Mouse (Mus musculus): Measurements from ENCODE around the gene Dusp2. TPM values are rescaled to one million over a fixed set of nuclear protein-coding genes. Genes with fewer than 3 reads are reported as not detected.
"Not testable (repeated sequence)": the region's sequence is repeated elsewhere in the genome, so short reads cannot be mapped to it uniquely, and the experiment has no call there.

The Dusp2 gene
- polyA plus RNA-seq (2015; fragmentation: Nextera tagmentation; extraction: Ambion mirVana) = 2.7 and 2.8 TPM in 2 replicates

GRCm38 (mm10) chr2:127335767-127336496 is at the start of gene Dusp2:
TSS of gene Dusp2 (plus strand) at chr2:127336159.
- H3K4me3 ChIP-seq (replicated peaks) = peak within 1 kb of the TSS; percentile 64
- H3K9ac ChIP-seq = peak within 1 kb of the TSS; percentile 70
- H3K4me1 ChIP-seq (replicated peaks) = peaks cover 57% of the 10 kb centered on the region
- no peaks in the 10 kb centered on the region for H3K9me3 ChIP-seq (replicated peaks)
- DNase-seq = peak; percentile 59
- ATAC-seq (ENCODE audit: low read depth) = peak; percentile 76
- peak within 1 kb of the TSS; percentile 81 for H3K4me2 ChIP-seq
- H3K27ac ChIP-seq = peak within 1 kb of the TSS; percentile 36; the same call in 1 of the 2 replicates
- H3K27me3 ChIP-seq = peaks cover 43% of the 10 kb centered on the region
- no peaks in the 10 kb centered on the region for H3K36me3 ChIP-seq
- WGBS (ENCODE audit: insufficient replicate concordance) = under 1% methylated on average over 70 of the region's 76 CpGs

- Histone ChIP-seq H3K36me3 (peaks cover 83% of the 10 kb centered on the region), H3K27ac (no peak overlapping the region), H3K4me1 (replicated peaks) (no peaks in the 10 kb centered on the region), H3K27me3 (no peaks in the 10 kb centered on the region), H3K9ac (no peak overlapping the region), H3K9me3 (replicated peaks) (no peaks in the 10 kb centered on the region), H3K4me2 (no peak overlapping the region), H3K4me3 (replicated peaks) (no peak overlapping the region)
- ATAC-seq (ENCODE audit: low read depth) = no peak
- DNase-seq = no peak
- 84% methylated on average over 4 of the region's 4 CpGs for WGBS (ENCODE audit: insufficient replicate concordance)
Measured at GRCm38 (mm10) chr2:127292250-127292649, 43.7 kb upstream of the Dusp2 start.

GRCm38 (mm10) chr2:127297001-127297805 is 38.8 kb upstream of the Dusp2 start:
- ATAC-seq (ENCODE audit: low read depth) (no peak), DNase-seq (no peak)
- H3K9me3 ChIP-seq (replicated peaks) = no peaks in the 10 kb centered on the region
- WGBS (ENCODE audit: insufficient replicate concordance) = 84% methylated on average over 7 of the region's 7 CpGs
- H3K27me3 ChIP-seq = no peaks in the 10 kb centered on the region
- no peaks in the 10 kb centered on the region for H3K4me1 ChIP-seq (replicated peaks)
- no peak overlapping the region for H3K9ac ChIP-seq
- H3K4me2 ChIP-seq = no peak overlapping the region
- no peak overlapping the region for H3K27ac ChIP-seq
- peaks cover 91% of the 10 kb centered on the region for H3K36me3 ChIP-seq
- no peak overlapping the region for H3K4me3 ChIP-seq (replicated peaks)

DNA sequence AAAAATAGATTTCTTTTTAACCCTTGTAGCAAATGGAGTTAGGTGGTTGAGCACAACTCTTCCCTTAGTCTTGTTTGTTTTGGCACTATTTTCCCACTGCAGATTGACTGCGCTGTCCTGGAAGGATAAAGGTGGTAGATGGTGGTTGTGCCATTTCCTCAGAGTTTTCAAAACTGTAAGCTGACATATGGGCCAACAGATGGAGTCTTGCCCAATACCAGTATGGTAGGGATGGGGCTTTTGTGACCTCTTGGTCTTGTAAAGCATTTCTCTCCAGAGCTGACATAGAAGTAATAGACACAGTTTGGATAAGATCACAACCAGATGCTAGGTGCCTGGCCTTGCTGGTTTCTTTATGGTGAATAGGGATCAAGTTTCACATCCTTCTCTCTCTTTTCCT is 37.9 kb upstream of the Dusp2 start:
- no peak for ATAC-seq (ENCODE audit: low read depth)
- H3K36me3 ChIP-seq = peaks cover 85% of the 10 kb centered on the region

DNA sequence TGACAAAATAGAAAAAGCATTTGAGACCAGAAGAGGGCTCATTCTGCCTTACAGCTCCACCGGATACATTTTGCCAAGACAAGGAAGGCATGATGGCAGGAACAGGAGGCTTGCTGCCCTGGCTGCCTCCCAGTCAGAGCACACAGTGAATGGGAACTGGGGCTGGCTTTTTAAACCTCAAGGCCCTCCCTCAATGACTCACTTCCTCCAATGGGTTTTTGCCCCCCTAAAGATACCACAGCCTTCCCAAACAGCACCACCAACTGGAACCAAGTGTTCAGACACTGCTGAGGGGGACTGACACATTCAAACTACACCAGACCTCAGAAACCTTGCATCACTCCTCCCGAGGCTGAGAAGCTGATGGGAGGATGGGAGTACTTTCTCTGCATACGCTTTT is 35.3 kb upstream of the Dusp2 start:
- Histone ChIP-seq H3K36me3 (peaks cover 62% of the 10 kb centered on the region), H3K4me2 (no peak overlapping the region), H3K9me3 (replicated peaks) (no peaks in the 10 kb centered on the region), H3K4me3 (replicated peaks) (no peak overlapping the region), H3K27me3 (no peaks in the 10 kb centered on the region), H3K4me1 (replicated peaks) (no peaks in the 10 kb centered on the region), H3K9ac (no peak overlapping the region), H3K27ac (no peak overlapping the region)
- DNase-seq = no peak
- WGBS (ENCODE audit: insufficient replicate concordance) = 67% methylated on average over 3 of the region's 3 CpGs
- no peak for ATAC-seq (ENCODE audit: low read depth)

More for the DNA sequence above, 37.9 kb upstream of the Dusp2 start:
- H3K9me3 ChIP-seq (replicated peaks) = no peaks in the 10 kb centered on the region
- no peaks in the 10 kb centered on the region for H3K4me1 ChIP-seq (replicated peaks)
- DNase-seq = no peak
- WGBS (ENCODE audit: insufficient replicate concordance) = 95% methylated on average over 1 of the region's 1 CpGs
- H3K4me2 ChIP-seq = no peak overlapping the region
- H3K27ac ChIP-seq = no peak overlapping the region
- H3K4me3 ChIP-seq (replicated peaks) = no peak overlapping the region
- no peak overlapping the region for H3K9ac ChIP-seq
- no peaks in the 10 kb centered on the region for H3K27me3 ChIP-seq

DNA sequence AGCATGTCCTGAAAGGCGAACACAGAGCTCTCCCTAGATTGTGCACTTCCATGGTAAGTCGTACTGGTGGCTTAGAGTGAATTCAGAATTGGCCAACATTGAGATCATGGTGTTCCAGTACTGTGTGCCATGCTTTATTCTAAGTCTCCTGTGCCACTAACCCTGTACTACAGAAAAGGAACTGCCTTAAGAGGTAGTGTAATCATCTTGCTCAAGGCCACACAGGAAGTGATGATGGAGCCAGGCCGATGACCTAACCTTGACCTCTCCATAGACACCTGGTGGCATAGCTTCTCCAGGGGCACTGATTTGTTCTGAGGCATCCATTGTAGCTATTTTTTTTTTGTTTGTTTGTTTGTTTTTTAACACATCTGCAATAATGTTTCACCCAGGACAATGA is 34.1 kb upstream of the Dusp2 start:
- H3K4me3 ChIP-seq (replicated peaks) = no peak overlapping the region
- H3K9ac ChIP-seq = no peak overlapping the region
- peaks cover 50% of the 10 kb centered on the region for H3K36me3 ChIP-seq
- no peak for ATAC-seq (ENCODE audit: low read depth)
- H3K27ac ChIP-seq = no peak overlapping the region
- H3K27me3 ChIP-seq = no peaks in the 10 kb centered on the region
- 80% methylated on average over 3 of the region's 3 CpGs for WGBS (ENCODE audit: insufficient replicate concordance)
- no peak for DNase-seq
- H3K9me3 ChIP-seq (replicated peaks) = no peaks in the 10 kb centered on the region
- H3K4me1 ChIP-seq (replicated peaks) = no peaks in the 10 kb centered on the region
- H3K4me2 ChIP-seq = no peak overlapping the region

GRCm38 (mm10) chr2:127304192-127304591 is 31.8 kb upstream of the Dusp2 start:
- not testable (repeated sequence) for H3K4me3 ChIP-seq (replicated peaks); H3K9ac ChIP-seq; H3K4me1 ChIP-seq (replicated peaks); H3K4me2 ChIP-seq; H3K9me3 ChIP-seq (replicated peaks); H3K27ac ChIP-seq; ATAC-seq (ENCODE audit: low read depth); H3K27me3 ChIP-seq; DNase-seq
- H3K36me3 ChIP-seq = peaks cover 27% of the 10 kb centered on the region
- 73% methylated on average over 4 of the region's 4 CpGs for WGBS (ENCODE audit: insufficient replicate concordance)

- Histone ChIP-seq H3K4me3 (replicated peaks) (no peak overlapping the region), H3K36me3 (peaks cover 21% of the 10 kb centered on the region), H3K27ac (no peak overlapping the region; the same call in 1 of the 2 replicates), H3K4me2 (no peak overlapping the region), H3K9me3 (replicated peaks) (no peaks in the 10 kb centered on the region), H3K4me1 (replicated peaks) (0 out of 2 replicates have a peak, but pooled peaks cover 4% of the 10 kb centered on the region), H3K27me3 (no peaks in the 10 kb centered on the region), H3K9ac (no peak overlapping the region)
- WGBS (ENCODE audit: insufficient replicate concordance) = 81% methylated on average over 3 of the region's 3 CpGs
- ATAC-seq (ENCODE audit: low read depth) = no peak
- DNase-seq = no peak
Measured at GRCm38 (mm10) chr2:127304609-127305210, 31.2 kb upstream of the Dusp2 start.

DNA sequence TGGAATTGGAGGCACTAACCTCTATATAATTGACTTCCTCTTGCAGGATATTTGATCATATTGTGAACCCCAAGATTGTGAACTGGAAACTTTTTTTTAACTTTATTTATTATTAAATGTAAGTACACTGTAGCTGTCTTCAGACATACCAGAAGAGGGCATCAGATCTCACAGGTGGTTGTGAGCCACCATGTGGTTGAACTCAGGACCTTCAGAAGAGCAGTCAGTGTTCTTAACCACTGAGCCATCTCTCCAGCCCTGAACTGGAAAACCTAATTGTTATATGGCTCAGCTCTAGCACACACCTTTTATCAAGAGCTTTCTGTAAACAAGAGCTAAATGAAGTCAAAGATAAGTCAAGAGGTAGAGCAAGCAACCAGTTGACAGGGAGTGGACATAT is 29.8 kb upstream of the Dusp2 start:
- Histone ChIP-seq H3K27ac (no peak overlapping the region), H3K9ac (no peak overlapping the region), H3K36me3 (peaks cover 8% of the 10 kb centered on the region; the same call in 1 of the 2 replicates), H3K9me3 (replicated peaks) (no peaks in the 10 kb centered on the region), H3K4me2 (no peak overlapping the region), H3K4me3 (replicated peaks) (no peak overlapping the region), H3K4me1 (replicated peaks) (0 out of 2 replicates have a peak, but pooled peaks cover 9% of the 10 kb centered on the region), H3K27me3 (no peaks in the 10 kb centered on the region)
- DNase-seq (no peak), ATAC-seq (ENCODE audit: low read depth) (no peak)

DNA sequence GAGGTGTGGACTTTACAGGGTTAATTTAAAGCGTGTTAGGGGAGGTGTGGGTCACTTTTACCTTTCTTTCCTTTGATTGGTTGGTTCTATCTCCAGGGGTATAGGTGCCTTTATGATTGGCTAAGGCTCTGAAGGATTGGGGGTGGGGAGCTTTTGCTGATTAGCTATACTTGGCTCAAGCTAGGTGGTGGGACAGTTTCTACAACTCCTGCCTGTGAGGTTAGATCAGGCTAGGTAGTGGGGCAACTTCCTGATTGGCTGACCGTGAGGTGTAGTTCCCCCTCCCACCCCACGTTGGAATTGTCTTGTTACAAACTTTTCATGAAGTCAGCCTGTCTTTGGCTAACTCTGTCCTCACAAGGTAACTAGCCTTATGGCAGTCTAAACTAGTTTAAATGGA is 28.8 kb upstream of the Dusp2 start:
- Histone ChIP-seq H3K36me3 (0 out of 2 replicates have a peak, but pooled peaks cover 2% of the 10 kb centered on the region), H3K9me3 (replicated peaks) (no peaks in the 10 kb centered on the region), H3K27me3 (no peaks in the 10 kb centered on the region), H3K4me2 (no peak overlapping the region), H3K4me1 (replicated peaks) (0 out of 2 replicates have a peak, but pooled peaks cover 9% of the 10 kb centered on the region), H3K27ac (no peak overlapping the region), H3K9ac (no peak overlapping the region), H3K4me3 (replicated peaks) (no peak overlapping the region)
- ATAC-seq (ENCODE audit: low read depth) (no peak), DNase-seq (no peak)
- WGBS (ENCODE audit: insufficient replicate concordance) = 30% methylated on average over 3 of the region's 3 CpGs

DNA sequence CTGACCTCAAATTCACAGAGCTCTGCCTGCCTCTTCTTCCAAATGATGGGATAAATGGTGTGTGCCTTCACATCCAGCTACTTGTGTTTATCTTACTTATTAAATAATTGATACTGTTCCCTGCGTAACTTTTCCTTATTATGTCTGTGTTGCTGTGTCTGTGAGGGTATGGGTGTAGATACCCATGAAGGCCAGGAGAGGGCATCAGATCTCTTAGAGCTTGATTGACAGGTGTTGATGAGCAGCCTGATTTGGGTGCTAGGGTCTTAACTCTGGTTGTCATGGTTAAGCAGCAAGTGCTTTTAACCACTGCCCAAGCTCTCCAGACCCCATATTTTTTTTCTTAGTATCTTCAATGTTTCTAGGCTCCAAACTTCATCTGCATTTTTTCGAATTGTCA is 27.3 kb upstream of the Dusp2 start:
- Histone ChIP-seq H3K27ac (no peak overlapping the region), H3K9ac (no peak overlapping the region), H3K9me3 (replicated peaks) (no peaks in the 10 kb centered on the region), H3K27me3 (no peaks in the 10 kb centered on the region), H3K4me2 (no peak overlapping the region), H3K36me3 (no peaks in the 10 kb centered on the region), H3K4me1 (replicated peaks) (0 out of 2 replicates have a peak, but pooled peaks cover 9% of the 10 kb centered on the region), H3K4me3 (replicated peaks) (no peak overlapping the region)
- 80% methylated on average over 2 of the region's 2 CpGs for WGBS (ENCODE audit: insufficient replicate concordance)
- DNase-seq (no peak), ATAC-seq (ENCODE audit: low read depth) (no peak)
